9 mouse cellular contexts compared by ENCODE assay signal in the genomic region with DNA sequence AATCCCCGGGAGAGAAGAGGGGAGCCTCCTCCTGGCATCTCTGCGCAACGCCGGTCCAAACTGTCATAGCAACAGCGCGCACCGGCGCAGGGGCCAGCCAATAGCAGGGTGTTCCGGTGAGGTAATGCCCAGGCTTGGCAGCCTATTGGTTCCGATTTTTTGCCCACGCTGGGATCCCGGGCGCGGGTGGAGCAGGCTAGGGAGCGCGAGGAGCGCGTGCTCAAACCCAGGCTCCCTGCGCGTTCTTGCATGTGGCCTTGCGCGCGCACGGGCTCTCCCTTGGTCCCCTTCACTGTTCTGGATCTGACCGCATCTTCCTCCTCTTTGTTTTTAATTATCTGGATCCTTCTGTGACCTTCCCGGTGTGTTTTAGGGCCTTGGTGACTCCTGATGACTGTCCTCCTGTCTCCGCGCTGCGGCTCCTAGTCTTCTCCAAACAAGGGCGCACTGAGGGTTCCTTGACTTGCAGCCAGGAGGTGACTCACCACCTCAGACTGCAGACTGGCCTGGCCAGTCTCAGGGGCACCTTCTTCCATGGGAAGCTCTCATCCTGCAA. TPM values are rescaled to one million over a fixed set of nuclear protein-coding genes. Genes with fewer than 3 reads are reported as not detected.
DNase-seq lines count a peak whose midpoint lies in the region; ATAC-seq and TF ChIP-seq lines count a peak whose summit lies in the region.
"Had no signal": no experiment of that assay in that cellular context is flagged by ENCODE, and none has a peak within 500 bp of the region (broad histone marks: within the 10 kb centered on the region; RNA-seq: fewer than 3 reads in every experiment).

No protein-coding gene starts in this region.

- TF ChIP-seq CTCF in lung, adult 2 months (IDR thresholded peaks at IDR 0.05; ENCODE audit: insufficient read depth, low read length): no peak

- no peaks in the 10 kb centered on the region for H3K36me3 ChIP-seq in forebrain, embryonic 12.5 days (replicated peaks)

- peak overlapping the region; percentile 24 for H3K4me3 ChIP-seq in forebrain, embryonic 12.5 days (replicated peaks)
- H3K4me3 ChIP-seq in lung, adult 2 months (replicated peaks; ENCODE audit: extremely low read depth, low read depth, low read length): no peak overlapping the region
- H3K4me3 ChIP-seq: megakaryocyte, embryonic 14.5 days had no signal

- H3K27ac ChIP-seq in forebrain, embryonic 12.5 days: no peak overlapping the region

- H3K9ac ChIP-seq in forebrain, embryonic 12.5 days: peak overlapping the region; percentile 30

- ATAC-seq in forebrain, embryonic 12.5 days (ENCODE audit: low FRiP score): peak; percentile 89

- WGBS in forebrain, embryonic 12.5 days: 2% methylated on average over 30 of the region's 30 CpGs
- WGBS in lung, adult 2 months: 2% methylated on average over 30 of the region's 30 CpGs

- TF ChIP-seq POLR2A in lung, adult 2 months (IDR thresholded peaks at IDR 0.05; ENCODE audit: borderline replicate concordance, extremely low read depth, low read depth, low read length): no peak

- H3K9me3 ChIP-seq in forebrain, embryonic 12.5 days: no peaks in the 10 kb centered on the region

- intact Hi-C loops in heart, postnatal 14 days (cut with DNase I): no loop called here

- peaks cover 36% of the 10 kb centered on the region for H3K4me1 ChIP-seq in forebrain, embryonic 12.5 days
- H3K4me1 ChIP-seq in lung, adult 2 months (ENCODE audit: control insufficient read depth, insufficient read depth, low read length): no peaks in the 10 kb centered on the region
- H3K4me1 ChIP-seq: megakaryocyte, embryonic 14.5 days had no signal

- peaks cover 93% of the 10 kb centered on the region for H3K27me3 ChIP-seq in forebrain, embryonic 12.5 days

- peak overlapping the region; percentile 51 for H3K4me2 ChIP-seq in forebrain, embryonic 12.5 days

- peak; percentile 78 for DNase-seq in 3T3-L1 (ENCODE audit: low read depth, low spot score)
- DNase-seq in brain, embryonic 18.5 days (ENCODE audit: low read depth, low spot score): peak; percentile 84
- peak; percentile 65 to 73 for DNase-seq in heart, postnatal 14 days
- peak; percentile 94 for DNase-seq in layer of hippocampus, adult 11-12 months (ENCODE audit: low spot score)
- DNase-seq in lung, adult 2 months: peak; percentile 28
- DNase-seq in retina, postnatal 7 days (ENCODE audit: low read depth, low spot score): peak; percentile 51
- no peak for DNase-seq in spleen, adult 18-20 months

RNA-seq across cellular contexts. Expression of a gene that starts 51.2 kb away (rescaled TPM):
- polyA plus RNA-seq in forebrain, embryonic 12.5 days (2016; fragmentation: Nextera tagmentation; extraction: Ambion mirVana): 16.8 and 17.0 TPM in 2 replicates
- 10 to 100 TPM; 17.8 to 35.3 TPM for total RNA-seq in heart, postnatal 14 days (2021)
- polyA plus RNA-seq in lung, adult 2 months (2012; rRNA removed): 258 and 317 TPM in 2 replicates

Comparison
In these comparisons a context has a peak if more than half of its experiments do, and no peak if none do; other contexts are left out.
1. DNase-seq: peak in 3T3-L1 (single experiment), brain, embryonic 18.5 days (single experiment), heart, postnatal 14 days (2 of 2), layer of hippocampus, adult 11-12 months (single experiment), lung, adult 2 months (single experiment) and retina, postnatal 7 days (single experiment); none in spleen, adult 18-20 months (0 of 2).
2. RNA of a gene that starts 51.2 kb away (polyA plus RNA-seq): 258 to 317 TPM in lung, adult 2 months; 16.8 to 17.0 TPM in forebrain, embryonic 12.5 days; every median in the first group is over 10 times any median in the second.